Mouse (Mus musculus): Measurements from ENCODE around the gene Tns1. TPM values are rescaled to one million over a fixed set of nuclear protein-coding genes. Genes with fewer than 3 reads are reported as not detected.

The Tns1 gene
- total and polyA plus RNA-seq, 3 experiments = 0.40 to 3.6 (median 0.89) TPM

DNA sequence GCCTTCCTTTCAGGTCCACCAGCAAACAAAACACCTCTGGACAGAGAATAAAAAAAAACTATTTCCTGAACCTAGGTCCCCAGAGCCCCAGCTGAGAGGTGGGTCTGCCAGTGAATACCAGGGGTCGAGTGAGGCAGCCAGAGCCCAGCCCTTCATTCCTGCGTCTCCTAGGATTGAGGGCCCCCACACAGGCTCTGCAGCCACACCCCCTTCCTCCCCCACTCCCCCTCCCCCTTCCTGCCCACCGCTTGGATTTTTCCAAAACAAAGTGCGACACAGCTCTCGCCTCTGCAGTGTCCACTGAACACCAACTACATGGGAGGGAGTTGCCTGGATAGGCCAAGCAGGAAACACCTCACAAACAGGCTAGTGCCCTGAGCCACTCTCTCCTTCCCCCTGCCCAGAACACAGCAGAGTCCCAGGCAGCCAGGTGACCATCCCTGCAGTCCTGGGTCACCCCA lies 124.0 kb downstream of the Tns1 start:
- Histone ChIP-seq H3K4me3 (replicated peaks in 1 of 3; ENCODE audit: low read depth in 2 of 3, low read length in 2 of 3, poor library complexity in 1 of 3) (no peak overlapping the region), H3K79me2 (replicated peaks; ENCODE audit: control insufficient read depth, extremely low read depth, insufficient read depth, poor library complexity, severe bottlenecking) (no peaks in the 10 kb centered on the region), H3K36me3 (replicated peaks in 1 of 2; ENCODE audit: control insufficient read depth in 1 of 2, insufficient read depth in 1 of 2, low read length in 1 of 2) (no peaks in the 10 kb centered on the region), H3K9ac (ENCODE audit: insufficient read depth, low read depth) (no peak overlapping the region), H3K27ac (ENCODE audit: insufficient read depth, low read depth) (no peak overlapping the region), H3K9me3 (replicated peaks; ENCODE audit: low read length) (no peaks in the 10 kb centered on the region), H3K4me2 (ENCODE audit: insufficient read depth, low read depth, poor library complexity, severe bottlenecking) (no peak overlapping the region), H3K4me1 (ENCODE audit: control insufficient read depth in 1 of 2, insufficient read depth in 2 of 2) (peaks cover 0 to 18% of the 10 kb centered on the region in 2 experiments; a peak in 2 of 4 replicates), H3K27me3 (replicated peaks) (peaks cover 4% of the 10 kb centered on the region)
- in situ Hi-C loops (cut with MboI; ENCODE audit: low pct_ligation_motif_present, low pct_unique_long_range_greater_than_20kb, low sequenced_read_pairs) (no loop called here), dilution Hi-C loops (cut with MboI; ENCODE audit: extremely low pct_ligation_motif_present, extremely low pct_unique_long_range_greater_than_20kb, low sequenced_read_pairs) (no loop called here)
- no peak for DNase-seq (ENCODE audit: extremely low read depth)
- TF ChIP-seq USF1 (IDR thresholded peaks at IDR 0.05; ENCODE audit: low read depth, low read length) (no peak), GABPA (IDR thresholded peaks at IDR 0.05; ENCODE audit: insufficient replicate concordance, low read depth, low read length) (no peak), BHLHE40 (IDR thresholded peaks at IDR 0.05; ENCODE audit: low read depth, low read length) (no peak), E2F4 (IDR thresholded peaks at IDR 0.05; ENCODE audit: insufficient replicate concordance, low read depth, low read length) (no peak), JUND (conservative IDR thresholded peaks at IDR 0.05; ENCODE audit: low read depth, low read length) (no peak), SMC3 (IDR thresholded peaks at IDR 0.05; ENCODE audit: low read depth, low read length) (no peak), ZNF384 (IDR thresholded peaks at IDR 0.05; ENCODE audit: low read depth, low read length) (no peak), POLR2AphosphoS2 (IDR thresholded peaks at IDR 0.05; ENCODE audit: low read depth, low read length) (no peak), RAD21 (IDR thresholded peaks at IDR 0.05; ENCODE audit: low read depth, low read length) (no peak), ZKSCAN1 (IDR thresholded peaks at IDR 0.05; ENCODE audit: borderline replicate concordance, low read depth, low read length) (no peak)

DNA sequence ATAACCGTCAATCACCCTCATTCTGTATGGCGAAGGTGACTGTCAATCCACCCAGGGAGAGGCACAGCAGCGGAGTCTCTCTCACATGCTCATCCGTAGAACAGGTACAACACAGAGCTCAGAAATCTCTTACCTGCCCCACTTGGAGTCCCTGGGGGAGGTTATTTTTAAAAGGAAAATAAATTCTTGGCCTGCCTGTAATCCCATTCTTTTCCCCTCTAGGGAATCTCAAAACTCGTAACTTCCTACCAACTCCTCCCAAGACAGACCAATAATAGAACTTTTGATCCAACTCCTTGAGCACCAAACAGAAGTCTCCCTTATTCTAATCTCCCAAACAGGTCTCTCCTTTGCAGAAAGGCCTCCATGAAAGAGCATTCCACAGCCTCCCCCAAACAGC lies 124.7 kb downstream of the Tns1 start:
- no peak overlapping the region for H3K4me2 ChIP-seq (ENCODE audit: insufficient read depth, low read depth, poor library complexity, severe bottlenecking)
- in situ Hi-C loops (cut with MboI; ENCODE audit: low pct_ligation_motif_present, low pct_unique_long_range_greater_than_20kb, low sequenced_read_pairs) = loop anchor here (10.0 kb wide), 1 partner anchor 75 kb away; no protein-coding TSS in a partner anchor
- H3K4me3 ChIP-seq (replicated peaks in 1 of 3; ENCODE audit: low read depth in 2 of 3, low read length in 2 of 3, poor library complexity in 1 of 3) = no peak overlapping the region
- H3K9me3 ChIP-seq (replicated peaks; ENCODE audit: low read length) = no peaks in the 10 kb centered on the region
- no peak overlapping the region for H3K9ac ChIP-seq (ENCODE audit: insufficient read depth, low read depth)
- peaks cover 4% of the 10 kb centered on the region for H3K27me3 ChIP-seq (replicated peaks)
- dilution Hi-C loops (cut with MboI; ENCODE audit: extremely low pct_ligation_motif_present, extremely low pct_unique_long_range_greater_than_20kb, low sequenced_read_pairs) = no loop called here
- H3K79me2 ChIP-seq (replicated peaks; ENCODE audit: control insufficient read depth, extremely low read depth, insufficient read depth, poor library complexity, severe bottlenecking) = no peaks in the 10 kb centered on the region
- no peaks in the 10 kb centered on the region for H3K36me3 ChIP-seq (replicated peaks in 1 of 2; ENCODE audit: control insufficient read depth in 1 of 2, insufficient read depth in 1 of 2, low read length in 1 of 2)
- H3K4me1 ChIP-seq (ENCODE audit: control insufficient read depth in 1 of 2, insufficient read depth in 2 of 2) = peaks cover 0 to 18% of the 10 kb centered on the region in 2 experiments; a peak in 2 of 4 replicates
- no peak for DNase-seq (ENCODE audit: extremely low read depth)
- H3K27ac ChIP-seq (ENCODE audit: insufficient read depth, low read depth) = no peak overlapping the region
- no peak for TF ChIP-seq SIN3A (IDR thresholded peaks at IDR 0.05; ENCODE audit: low read length)
- no peak for TF ChIP-seq JUND (conservative IDR thresholded peaks at IDR 0.05; ENCODE audit: low read depth, low read length)
- no peak for TF ChIP-seq CHD1 (IDR thresholded peaks at IDR 0.05; ENCODE audit: low read depth, low read length)
- TF ChIP-seq MAFK (IDR thresholded peaks at IDR 0.05; ENCODE audit: insufficient replicate concordance, low read length) = no peak
- TF ChIP-seq MAX (IDR thresholded peaks at IDR 0.05; ENCODE audit: low read length) = no peak

Data from CH12.LX (cell line).